Mouse (Mus musculus) intestine, embryonic 14.5 days (tissue): ENCODE measurements around the gene Mrpl12. TPM values are rescaled to one million over a fixed set of nuclear protein-coding genes. Genes with fewer than 3 reads are reported as not detected.

Experiments
- ATAC-seq: fragments of 200-750 bp; cut with Nextera tagmentation; replicated peaks from 2 replicates; pipeline ENCODE4 v1.8.0; 2017; ENCODE audit warnings: low read depth, moderate number of reproducible peaks, moderate TSS enrichment, moderate library complexity; ENCODE audit not compliant: low FRiP score, low TSS enrichment
- DNase-seq: peaks from one replicate; pipeline ENCODE4 v3.0.0-alpha.2; 2018; ENCODE audit warnings: low spot score
- H3K27ac ChIP-seq: fragments of 300-500 bp; sonication (generic); 2 replicates; pipeline ENCODE4 v1.5.1; 2014; ENCODE audit warnings: low read depth, mild to moderate bottlenecking, control low read depth
- H3K27me3 ChIP-seq: fragments of 300-500 bp; sonication (generic); replicated peaks from 2 replicates; pipeline ENCODE4 v1.6.1; 2014; ENCODE audit warnings: low read length, control low read depth; ENCODE audit not compliant: control insufficient read depth, insufficient read depth
- H3K36me3 ChIP-seq: fragments of 300-500 bp; sonication (generic); 2 replicates; pipeline ENCODE4 v1.6.1; 2014; ENCODE audit warnings: low read length, control low read depth; ENCODE audit not compliant: control insufficient read depth, insufficient read depth
- H3K4me1 ChIP-seq: fragments of 300-500 bp; sonication (generic); replicated peaks from 2 replicates; pipeline ENCODE4 v1.6.1; 2014; ENCODE audit warnings: low read length, control low read depth, mixed read lengths; ENCODE audit not compliant: control insufficient read depth, insufficient read depth
- H3K4me2 ChIP-seq: fragments of 300-500 bp; sonication (generic); 2 replicates; pipeline ENCODE4 v1.6.1; 2014; ENCODE audit warnings: low read length
- H3K4me3 ChIP-seq: fragments of 300-500 bp; sonication (generic); 2 replicates; pipeline ENCODE4 v1.5.1; 2014; ENCODE audit warnings: low read depth, low read length, control low read depth, mixed read lengths
- H3K9ac ChIP-seq: fragments of 300-500 bp; sonication (generic); 2 replicates; pipeline ENCODE4 v1.6.1; 2014; ENCODE audit warnings: mild to moderate bottlenecking, low read length
- H3K9me3 ChIP-seq: fragments of 300-500 bp; sonication (generic); 2 replicates; pipeline ENCODE4 v1.6.1; 2016; ENCODE audit warnings: low read length, control low read depth; ENCODE audit not compliant: control insufficient read depth
- WGBS: fragments of 180-500 bp; shearing (Covaris S2); extraction: QIAGEN DNeasy Blood & Tissue Kit; methylation state at CpG from one replicate; pipeline ENCODE4 v1.1.7; 2014; 5-methylcytosine and 5-hydroxymethylcytosine counted together
- polyA plus RNA-seq: library from polyadenylated mRNA; unstranded; fragments of >200 nt; fragmentation: Nextera tagmentation; extraction: Ambion mirVana; gene quantifications from 2 replicates; pipeline ENCODE4 v1.2.1, GENCODE M21; 2014

Gene Mrpl12
- polyA plus RNA-seq, 1 experiment from 2014 or later = 226 TPM

GRCm38 (mm10) chr11:120489054-120489761, 4.8 kb downstream of the Mrpl12 start:
- Histone ChIP-seq H3K4me1 (peaks cover 29% of the 10 kb centered on the region), H3K4me3 (no peak overlapping the region), H3K9me3 (no peaks in the 10 kb centered on the region), H3K36me3 (peaks cover 41% of the 10 kb centered on the region), H3K27me3 (no peaks in the 10 kb centered on the region), H3K27ac (no peak overlapping the region; the same call in 1 of the 2 replicates), H3K4me2 (no peak overlapping the region), H3K9ac (no peak overlapping the region)
- WGBS = 61% methylated on average over 4 of the region's 4 CpGs
- DNase-seq = peak; percentile 77
- peak; percentile 63 for ATAC-seq

GRCm38 (mm10) chr11:120490291-120491046, 6.1 kb downstream of the Mrpl12 start:
- H3K4me2 ChIP-seq = peak overlapping the region; percentile 91
- WGBS = 42% methylated on average over 4 of the region's 4 CpGs
- H3K27ac ChIP-seq = peak overlapping the region; percentile 74
- no peak overlapping the region for H3K4me3 ChIP-seq
- no peaks in the 10 kb centered on the region for H3K27me3 ChIP-seq
- no peak for ATAC-seq
- no peak overlapping the region for H3K9ac ChIP-seq
- H3K9me3 ChIP-seq = no peaks in the 10 kb centered on the region
- no peak for DNase-seq
- H3K4me1 ChIP-seq = peaks cover 25% of the 10 kb centered on the region
- H3K36me3 ChIP-seq = peaks cover 53% of the 10 kb centered on the region

- H3K4me2 ChIP-seq = peak within 1 kb of the TSS; percentile 91
- WGBS = 0% methylated on average over 35 of the region's 35 CpGs
- DNase-seq (peak; percentile 89), ATAC-seq (peak; percentile 78)
- H3K4me3 ChIP-seq = peak within 1 kb of the TSS; percentile 95
- peaks cover 19% of the 10 kb centered on the region for H3K4me1 ChIP-seq
- peaks cover 46% of the 10 kb centered on the region for H3K36me3 ChIP-seq
- H3K27ac ChIP-seq = peak within 1 kb of the TSS; percentile 74
- H3K27me3 ChIP-seq = no peaks in the 10 kb centered on the region
- H3K9ac ChIP-seq = peak within 1 kb of the TSS; percentile 74
- H3K9me3 ChIP-seq = no peaks in the 10 kb centered on the region
These were observed 7.1 kb downstream of the Mrpl12 start, which contains the start of gene Slc25a10 for GRCm38 (mm10) chr11:120491317-120492023. Gene Slc25a10 (plus strand): TSS chr11:120491840.

- Histone ChIP-seq H3K9me3 (no peaks in the 10 kb centered on the region), H3K4me1 (peaks cover 19% of the 10 kb centered on the region), H3K4me3 (peak overlapping the region; percentile 95), H3K9ac (peak overlapping the region; percentile 74), H3K4me2 (peak overlapping the region; percentile 91), H3K27me3 (no peaks in the 10 kb centered on the region), H3K36me3 (peaks cover 45% of the 10 kb centered on the region), H3K27ac (peak overlapping the region; percentile 74)
- DNase-seq (peak; percentile 80), ATAC-seq (peak; percentile 38)
- under 1% methylated on average over 48 of the region's 48 CpGs for WGBS
These were observed 7.8 kb downstream of the Mrpl12 start for GRCm38 (mm10) chr11:120492024-120492877.

GRCm38 (mm10) chr11:120492878-120493203, 8.4 kb downstream of the Mrpl12 start:
- Histone ChIP-seq H3K9me3 (no peaks in the 10 kb centered on the region), H3K9ac (peak overlapping the region; percentile 74), H3K27ac (peak overlapping the region; percentile 74), H3K36me3 (peaks cover 44% of the 10 kb centered on the region), H3K4me1 (peaks cover 19% of the 10 kb centered on the region), H3K4me2 (peak overlapping the region; percentile 91), H3K27me3 (no peaks in the 10 kb centered on the region), H3K4me3 (peak overlapping the region; percentile 95)
- WGBS = 25% methylated on average over 3 of the region's 3 CpGs
- ATAC-seq (no peak), DNase-seq (no peak)

- H3K9ac ChIP-seq = peak overlapping the region; percentile 74
- peak overlapping the region; percentile 91 for H3K4me2 ChIP-seq
- H3K36me3 ChIP-seq = peaks cover 44% of the 10 kb centered on the region
- ATAC-seq (no peak), DNase-seq (no peak)
- H3K9me3 ChIP-seq = no peaks in the 10 kb centered on the region
- WGBS = 59% methylated on average over 3 of the region's 3 CpGs
- H3K4me1 ChIP-seq = peaks cover 19% of the 10 kb centered on the region
- H3K4me3 ChIP-seq = peak overlapping the region; percentile 95
- no peaks in the 10 kb centered on the region for H3K27me3 ChIP-seq
- peak overlapping the region; percentile 74; the same call in 1 of the 2 replicates for H3K27ac ChIP-seq
These were observed 8.9 kb downstream of the Mrpl12 start for GRCm38 (mm10) chr11:120493351-120493750.

GRCm38 (mm10) chr11:120493911-120494310, 9.5 kb downstream of the Mrpl12 start:
- no peak overlapping the region for H3K4me2 ChIP-seq
- H3K4me3 ChIP-seq = no peak overlapping the region

GRCm38 (mm10) chr11:120497436-120497835, 13.0 kb downstream of the Mrpl12 start:
- 88% methylated on average over 3 of the region's 3 CpGs for WGBS
- DNase-seq (no peak), ATAC-seq (no peak)
- no peaks in the 10 kb centered on the region for H3K9me3 ChIP-seq
- no peak overlapping the region for H3K9ac ChIP-seq
- H3K27ac ChIP-seq = no peak overlapping the region
- peaks cover 13% of the 10 kb centered on the region for H3K4me1 ChIP-seq
- H3K4me3 ChIP-seq = no peak overlapping the region
- peaks cover 34% of the 10 kb centered on the region for H3K36me3 ChIP-seq
- H3K4me2 ChIP-seq = no peak overlapping the region
- no peaks in the 10 kb centered on the region for H3K27me3 ChIP-seq

More at GRCm38 (mm10) chr11:120493911-120494310, 9.5 kb downstream of the Mrpl12 start:
- no peak for DNase-seq
- no peak for ATAC-seq
- no peak overlapping the region for H3K9ac ChIP-seq
- H3K36me3 ChIP-seq = peaks cover 40% of the 10 kb centered on the region
- H3K27me3 ChIP-seq = no peaks in the 10 kb centered on the region
- no peaks in the 10 kb centered on the region for H3K9me3 ChIP-seq
- WGBS = 85% methylated on average over 3 of the region's 3 CpGs
- no peak overlapping the region for H3K27ac ChIP-seq
- H3K4me1 ChIP-seq = peaks cover 19% of the 10 kb centered on the region
